Mouse (Mus musculus) cerebellum, postnatal 10 days (tissue): ENCODE data around the gene Nnmt.

Source experiments
- DNase-seq, 2 experiments: peaks; one replicate each; pipeline ENCODE4 v3.0.0; 2021; ENCODE audit warnings: mixed read lengths in 2 of 2

Nnmt gene

DNA sequence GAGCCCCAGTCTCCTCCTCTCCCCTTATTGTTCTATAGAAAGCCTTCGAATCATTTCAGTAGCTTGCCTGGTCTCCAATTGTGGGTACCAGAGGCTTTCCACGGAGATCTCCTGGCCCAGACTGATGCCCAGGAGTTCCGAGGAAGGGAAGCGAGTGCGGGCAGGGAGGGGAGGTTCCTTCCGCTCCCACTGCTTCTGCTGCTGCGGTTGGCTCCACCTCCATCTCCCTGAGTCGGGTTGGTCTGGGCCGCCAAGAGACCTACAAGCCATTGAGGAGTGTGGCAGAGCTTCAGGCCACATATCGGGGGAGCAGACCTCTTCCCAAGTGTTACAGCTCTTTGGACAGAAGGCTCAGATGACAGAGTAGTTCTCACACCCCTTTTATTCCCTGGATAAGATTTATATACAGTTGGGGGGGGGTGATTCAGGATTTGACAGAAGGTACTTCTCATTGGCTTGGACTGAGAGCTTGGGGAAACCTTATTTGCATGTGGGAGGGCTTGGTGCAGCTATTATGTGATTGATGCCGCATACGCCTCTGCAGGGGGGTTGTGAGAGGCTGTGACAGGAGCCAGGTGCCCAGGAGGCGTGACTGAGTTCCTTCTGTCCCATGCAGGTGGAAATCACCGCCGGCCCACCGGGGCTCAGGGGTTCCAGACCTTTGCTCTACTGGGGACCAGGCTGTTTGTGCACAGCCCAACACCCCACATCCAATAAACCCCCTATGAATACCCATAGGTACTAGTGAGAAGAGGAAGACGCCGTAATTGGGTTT, 30.8 kb upstream of the Nnmt start:
- no peak for DNase-seq

DNA sequence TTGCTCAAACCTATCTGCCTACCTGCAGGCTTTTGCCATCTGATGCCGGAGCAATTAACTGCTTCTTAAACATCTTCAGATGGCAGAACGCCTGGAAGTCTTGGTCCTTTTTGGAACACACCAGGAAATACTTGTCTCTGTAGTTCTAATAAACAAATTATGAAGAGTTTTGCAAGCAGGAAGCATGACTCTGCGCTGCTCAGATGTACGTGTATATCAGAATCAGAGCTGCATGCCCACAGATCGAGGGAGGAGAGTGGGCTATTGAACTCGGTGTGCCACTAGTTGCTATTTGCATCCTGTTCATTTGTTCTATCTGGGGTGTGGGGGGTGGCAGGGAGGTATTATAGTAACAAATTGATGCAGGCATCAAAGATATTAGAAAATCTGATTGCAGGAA, 28.2 kb upstream of the Nnmt start:
- DNase-seq = no peak

DNA sequence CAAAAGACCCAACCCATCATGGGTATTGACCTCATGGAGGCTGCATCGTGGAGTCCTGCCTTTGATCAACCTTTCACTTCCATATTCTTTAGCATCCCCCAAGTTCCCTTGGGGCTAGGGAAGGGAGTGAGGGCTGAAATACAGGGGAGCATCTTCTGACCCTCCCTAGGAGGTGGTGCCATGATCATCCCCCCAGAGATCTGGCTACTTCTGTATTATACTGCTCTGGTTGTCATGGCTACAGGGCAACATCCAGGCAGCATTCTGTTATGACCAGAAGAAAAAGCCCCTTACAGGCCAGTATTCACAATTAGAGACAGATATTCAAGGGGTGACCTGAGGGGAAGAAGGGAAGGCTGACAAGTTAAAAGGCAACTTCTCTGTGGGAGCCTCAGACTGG, 14.3 kb upstream of the Nnmt start:
- no peak for DNase-seq

DNA sequence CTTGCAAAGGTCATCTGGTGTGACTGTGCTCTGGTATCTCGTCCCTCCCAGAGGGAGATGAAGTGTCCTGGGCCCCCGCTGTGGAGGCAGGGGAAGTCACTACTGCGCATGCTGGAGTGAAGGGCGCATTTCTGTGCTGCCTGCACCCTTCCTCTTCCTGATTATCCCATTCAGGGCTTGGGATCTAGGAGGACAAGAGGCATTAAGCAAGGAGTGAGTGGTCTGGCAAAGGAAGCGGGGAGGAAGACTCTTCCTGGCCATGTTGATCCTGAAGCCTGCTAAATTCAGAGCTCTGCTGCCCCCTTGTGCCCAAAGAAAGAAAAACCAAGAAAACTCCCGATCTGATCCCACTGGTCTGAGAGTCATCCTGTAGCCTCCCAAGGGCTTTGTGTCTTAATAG, 13.6 kb upstream of the Nnmt start:
- DNase-seq = peak; percentile 87 to 88

DNA sequence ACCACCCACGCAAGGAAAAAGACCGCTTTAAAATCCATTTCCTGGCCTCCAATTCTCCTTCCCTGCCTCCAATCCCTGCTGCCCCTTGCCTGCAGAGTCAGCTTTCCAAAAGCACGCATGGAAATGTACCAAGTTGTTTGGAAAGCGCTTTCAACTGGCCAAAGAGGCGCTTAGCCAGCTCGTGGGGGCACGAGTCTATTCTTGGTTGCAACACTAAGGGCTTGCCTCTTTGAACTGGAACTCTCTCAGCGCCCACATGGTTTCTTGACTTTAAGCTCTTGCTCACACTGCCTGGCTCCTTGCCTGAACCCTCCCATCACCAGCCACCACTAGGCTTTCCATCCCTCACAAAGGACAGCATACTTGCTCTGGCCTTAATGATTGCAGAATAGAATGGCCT, 13.2 kb upstream of the Nnmt start:
- DNase-seq = peak; percentile 67 to 77

DNA sequence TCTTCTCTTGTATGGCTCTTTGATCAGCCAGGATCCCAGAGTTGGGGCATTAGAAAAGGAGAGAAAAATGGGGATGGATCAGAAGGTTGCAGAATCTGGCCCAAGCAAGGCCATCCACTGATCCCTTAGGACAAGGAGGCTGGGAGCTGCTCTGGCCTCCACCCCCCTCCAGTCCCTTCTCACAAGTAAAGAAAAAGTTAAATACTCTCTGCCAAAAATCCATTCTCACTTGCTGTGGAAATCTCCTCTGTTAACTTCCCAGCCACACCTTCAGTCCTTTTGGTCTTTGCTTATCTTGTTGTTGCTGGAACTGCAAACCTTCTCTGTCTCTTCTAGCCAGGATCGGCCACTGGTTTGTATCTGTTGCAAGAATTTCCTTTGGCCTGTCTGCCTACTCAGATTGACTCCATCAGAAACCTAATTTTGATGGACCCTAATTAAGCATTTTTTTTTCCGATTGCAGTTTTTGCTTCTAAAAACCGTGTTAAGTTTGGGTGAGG, 12.6 kb upstream of the Nnmt start:
- no peak for DNase-seq

DNA sequence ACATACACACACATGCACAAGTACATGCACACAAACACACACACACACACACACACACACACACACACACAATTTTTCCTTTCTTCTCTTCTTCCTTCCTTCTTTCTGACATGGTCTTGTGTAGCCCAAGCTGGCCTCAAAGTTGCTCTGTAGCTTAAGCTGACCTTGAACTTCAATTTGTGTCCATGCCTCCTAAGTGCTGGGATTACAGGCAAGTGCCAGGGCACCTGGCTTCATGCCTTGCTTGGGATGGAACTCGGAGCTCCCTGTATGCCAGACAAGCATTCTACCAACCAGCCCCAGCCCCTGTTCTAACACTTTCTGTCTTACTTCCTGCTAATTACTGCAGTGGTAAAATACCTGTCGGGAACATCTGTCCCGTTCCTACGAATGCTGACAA, 8.3 kb upstream of the Nnmt start:
- peak in 1 of 2 experiments; percentile 26 for DNase-seq

DNA sequence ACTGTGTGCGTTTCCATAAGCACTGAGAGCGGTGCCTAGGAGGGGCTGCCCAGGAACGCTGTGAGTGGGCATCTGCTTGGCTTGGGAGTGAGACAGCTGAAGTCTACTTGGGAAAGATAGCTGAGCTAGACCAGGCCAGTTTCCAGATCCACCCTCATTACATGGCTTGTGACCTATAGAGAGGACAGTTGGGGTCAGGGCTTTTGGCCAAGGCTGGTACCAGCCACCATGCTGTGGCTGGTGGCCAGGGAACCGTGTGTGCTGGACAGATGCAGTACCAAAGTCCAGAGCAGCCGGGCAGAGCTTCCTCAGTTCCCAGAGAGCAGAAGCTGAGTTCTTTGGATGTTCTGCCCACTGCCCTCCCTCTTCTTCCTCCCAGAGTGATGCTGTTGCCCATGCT, 7.6 kb upstream of the Nnmt start:
- peak in 1 of 2 experiments; percentile 18 for DNase-seq

DNA sequence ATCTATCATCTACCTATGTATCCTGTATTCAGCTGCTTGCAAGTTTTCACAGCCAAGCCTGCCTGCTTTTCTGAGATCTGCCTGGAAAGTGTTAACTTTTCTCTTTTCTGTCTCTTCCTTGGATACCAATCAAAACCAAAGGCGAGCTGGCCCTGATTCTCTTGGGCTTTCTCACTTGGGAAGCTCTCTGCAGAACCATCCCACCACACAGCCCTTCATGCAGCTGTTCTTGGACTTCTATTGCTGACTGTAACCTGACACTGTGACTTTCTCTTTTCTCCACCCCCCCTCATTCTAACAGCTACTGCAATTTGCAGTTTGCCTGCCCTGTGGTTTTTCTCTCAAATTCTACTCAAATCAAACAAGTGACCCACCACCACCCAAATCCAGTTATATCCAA, 6.1 kb upstream of the Nnmt start:
- no peak for DNase-seq

DNA sequence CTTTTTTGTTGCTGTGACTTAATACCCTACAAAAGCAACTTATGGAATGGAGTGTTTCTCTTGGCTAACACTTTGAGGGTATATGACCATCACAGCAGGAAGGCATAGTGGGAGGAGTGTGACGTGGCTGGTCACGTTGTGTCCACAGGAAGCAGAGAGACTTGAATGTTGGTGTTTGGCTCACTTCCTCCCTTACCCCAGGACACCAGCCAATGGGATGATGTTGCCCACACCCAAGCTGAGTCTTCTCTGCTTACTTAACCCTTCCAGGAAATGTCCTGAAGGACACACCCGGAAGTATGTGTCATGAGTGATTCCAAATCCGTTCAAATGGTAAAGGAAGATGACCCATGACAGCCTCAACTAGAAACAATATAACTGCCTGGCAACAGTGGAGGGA, 4.8 kb upstream of the Nnmt start:
- no peak for DNase-seq

DNA sequence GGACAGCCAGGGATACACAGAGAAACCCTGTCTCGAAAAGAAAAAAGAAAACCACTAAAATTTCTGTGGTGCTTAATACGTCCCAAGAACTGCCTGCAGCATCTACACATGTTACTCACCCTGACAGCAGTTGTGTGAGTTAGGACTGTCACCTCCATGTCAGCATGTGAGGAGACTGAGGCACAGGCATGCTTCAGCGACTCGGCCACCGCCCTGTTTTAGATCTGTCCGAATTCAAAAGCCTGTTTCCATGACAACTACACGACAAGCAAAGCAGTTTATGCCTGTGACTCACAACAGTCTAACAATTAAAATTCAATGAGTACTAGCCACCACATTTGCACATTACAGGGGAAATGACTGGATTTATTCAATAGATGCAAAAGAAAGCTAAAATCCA, 2.5 kb upstream of the Nnmt start:
- no peak for DNase-seq

DNA sequence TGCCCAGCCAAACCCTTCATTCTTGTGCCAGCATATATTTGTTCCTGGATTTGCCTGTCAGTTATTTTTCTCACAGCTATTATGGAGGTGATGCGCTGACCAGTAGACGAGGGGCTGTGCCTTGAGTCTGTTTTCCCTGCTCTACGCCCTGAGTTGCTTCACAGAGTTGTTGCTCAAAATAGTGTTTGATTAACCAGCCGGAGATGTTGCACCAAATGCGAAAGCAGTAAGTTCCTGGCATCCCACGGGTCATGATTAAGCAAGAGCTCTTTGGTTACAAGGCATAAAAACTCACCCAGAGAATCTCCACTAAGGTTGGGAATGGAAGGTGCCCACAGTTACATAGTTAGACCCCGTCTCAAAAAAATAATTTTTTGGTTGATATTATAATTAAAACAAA, 1.2 kb upstream of the Nnmt start:
- DNase-seq = no peak

DNA sequence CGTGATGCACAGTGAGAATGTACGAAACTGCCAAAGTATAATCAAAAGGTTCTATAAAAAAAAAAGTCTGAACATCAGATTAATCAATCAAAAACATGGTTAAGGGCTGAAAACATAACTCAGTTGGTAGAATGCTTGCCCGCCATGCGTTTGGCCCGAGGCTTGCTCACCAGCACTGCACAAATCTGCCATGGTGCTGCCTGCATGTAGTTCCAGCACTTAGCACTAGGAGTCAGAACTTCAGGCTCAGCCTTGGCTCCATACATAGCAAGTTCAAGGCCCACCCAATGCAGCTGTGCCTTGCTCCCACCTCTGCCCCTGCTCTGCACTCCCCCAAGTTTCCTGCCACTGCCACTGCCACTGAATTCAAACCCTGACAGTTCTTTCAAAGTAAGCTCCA, 744 bp upstream of the Nnmt start:
- DNase-seq = no peak

DNA sequence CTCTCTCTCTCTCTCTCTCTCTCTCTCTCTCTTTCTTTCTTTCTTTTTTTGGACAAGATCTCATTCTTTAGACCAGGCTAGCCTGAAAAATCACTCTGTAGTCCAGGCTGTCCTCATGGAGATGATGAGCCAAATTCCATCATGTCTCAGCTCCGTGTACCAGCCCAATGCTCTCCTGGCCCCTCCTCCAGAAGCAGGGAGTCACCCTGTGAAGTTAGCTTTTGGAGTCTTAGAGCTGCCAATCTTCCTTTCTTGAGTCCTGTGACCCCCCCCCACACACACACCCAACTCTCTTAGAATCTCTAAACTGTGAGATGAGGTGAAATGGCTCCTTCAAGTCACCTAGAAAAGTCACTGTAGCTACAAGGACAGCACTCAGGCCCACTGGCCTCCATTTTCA, 727 bp downstream of the Nnmt start:
- no peak for DNase-seq

DNA sequence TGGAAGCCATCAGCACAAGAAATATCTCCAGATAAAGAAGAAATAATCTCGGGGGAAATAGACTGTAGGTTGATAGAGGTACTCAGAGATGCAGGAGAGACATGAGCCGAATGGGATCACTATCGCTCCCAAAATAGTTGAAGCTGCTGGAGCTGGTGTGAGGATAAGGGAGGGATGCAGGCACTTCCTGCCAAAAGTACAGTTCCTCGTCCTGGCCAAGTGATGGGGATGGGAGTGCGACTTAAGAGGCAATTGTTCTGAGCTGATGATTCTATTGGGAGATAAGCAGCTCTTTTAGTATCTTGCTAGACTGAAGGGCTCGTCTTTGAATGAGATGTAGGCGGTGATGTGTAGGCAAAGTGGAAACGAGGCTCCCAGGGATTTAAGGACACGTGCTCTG, 4.1 kb downstream of the Nnmt start:
- DNase-seq = no peak

DNA sequence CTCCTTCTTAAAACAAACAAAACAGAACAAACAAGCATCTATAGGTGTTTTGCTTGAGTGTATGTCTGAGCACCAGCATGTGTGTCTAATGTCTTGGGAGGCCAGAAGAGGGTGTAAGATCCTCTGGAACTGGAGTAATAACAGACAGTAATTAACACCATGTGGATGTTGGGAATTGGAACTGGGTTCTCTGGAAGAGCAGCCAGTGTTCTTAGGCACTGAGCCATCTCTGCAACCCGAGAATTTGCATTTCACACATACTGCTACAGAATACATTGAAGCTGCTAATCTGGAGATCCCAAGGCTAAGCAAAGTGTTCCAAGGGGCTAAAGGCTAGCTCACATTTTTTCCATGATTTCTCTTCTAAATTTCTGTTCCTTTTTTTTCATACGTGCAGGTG, 4.9 kb downstream of the Nnmt start:
- peak in 1 of 2 experiments; percentile 14 for DNase-seq

DNA sequence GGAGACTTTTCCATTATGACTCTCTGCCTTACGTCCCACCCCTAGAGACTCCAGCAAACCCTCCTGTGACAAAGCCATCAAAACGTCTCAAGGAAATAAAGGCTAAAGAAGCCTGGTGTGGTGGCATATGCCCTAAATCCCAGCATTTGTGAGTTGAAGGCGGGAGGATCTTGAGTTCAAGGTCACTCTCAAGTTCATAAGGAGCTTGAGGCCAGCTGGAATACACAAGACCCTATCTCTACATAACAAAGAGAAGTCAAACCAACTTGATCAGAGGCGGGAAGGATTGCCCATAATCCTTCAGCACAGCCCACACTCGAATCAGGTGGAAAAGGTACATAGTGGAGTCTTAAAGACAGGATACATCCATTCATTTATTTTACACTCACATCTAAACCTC, 7.5 kb downstream of the Nnmt start:
- no peak for DNase-seq

DNA sequence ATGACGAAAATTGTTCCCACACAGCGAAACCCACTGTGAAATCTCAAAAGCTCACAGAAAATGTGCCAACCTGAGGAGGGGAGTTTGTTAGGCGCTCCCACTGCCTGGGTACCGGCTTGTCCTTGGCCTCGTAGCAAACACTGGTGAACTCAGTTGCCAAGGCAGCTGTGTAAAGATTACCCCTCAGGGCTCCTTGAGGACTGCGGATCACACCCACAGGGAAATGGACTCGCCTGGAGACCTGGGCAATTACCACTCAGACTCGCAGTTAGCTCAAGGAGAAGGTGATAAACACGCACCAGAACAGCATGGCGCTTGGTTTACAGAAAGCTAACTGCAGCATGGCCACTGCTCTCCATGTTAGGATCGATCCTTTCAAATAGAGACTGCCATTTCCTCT, 8.0 kb downstream of the Nnmt start:
- DNase-seq = no peak

DNA sequence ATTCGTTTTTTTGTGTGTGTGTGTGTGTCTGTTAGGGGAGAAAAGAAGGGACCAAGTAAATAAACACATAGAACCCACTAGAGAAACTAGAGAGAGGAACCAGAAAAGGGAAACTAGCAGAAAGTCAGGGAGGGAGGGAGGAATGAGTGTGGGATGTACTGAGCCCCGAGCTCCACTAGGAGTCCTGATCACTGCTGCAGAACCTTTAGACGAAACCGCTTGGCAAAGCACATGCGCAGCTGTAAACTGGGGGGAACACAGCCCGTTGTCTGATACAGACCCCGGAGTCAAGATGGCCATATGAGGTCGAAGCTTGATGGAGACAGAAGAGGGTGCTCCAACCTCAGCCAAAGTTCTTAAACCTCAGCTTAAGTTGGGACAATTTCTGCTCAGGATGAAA, 11.0 kb downstream of the Nnmt start:
- no peak for DNase-seq

DNA sequence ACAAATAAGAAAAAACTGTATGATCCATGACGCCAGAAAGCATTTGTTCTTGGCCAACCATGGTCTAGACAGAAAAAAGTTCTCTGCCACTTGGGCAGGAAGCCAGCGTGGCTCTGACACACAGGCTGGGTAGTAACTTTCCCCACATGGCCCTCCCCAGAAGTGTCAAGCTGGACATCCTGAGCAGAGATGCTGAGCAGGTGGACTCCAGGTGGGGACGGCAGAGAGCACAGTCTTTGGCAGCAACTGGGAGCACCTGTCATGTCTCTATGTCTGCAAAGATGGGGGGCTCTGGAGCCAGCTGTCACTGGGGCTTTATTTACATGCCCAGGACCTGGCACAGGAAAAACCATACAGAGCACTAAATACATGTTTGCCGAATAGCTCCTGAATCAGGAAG, 14.3 kb downstream of the Nnmt start:
- peak; percentile 46 to 54 for DNase-seq

DNA sequence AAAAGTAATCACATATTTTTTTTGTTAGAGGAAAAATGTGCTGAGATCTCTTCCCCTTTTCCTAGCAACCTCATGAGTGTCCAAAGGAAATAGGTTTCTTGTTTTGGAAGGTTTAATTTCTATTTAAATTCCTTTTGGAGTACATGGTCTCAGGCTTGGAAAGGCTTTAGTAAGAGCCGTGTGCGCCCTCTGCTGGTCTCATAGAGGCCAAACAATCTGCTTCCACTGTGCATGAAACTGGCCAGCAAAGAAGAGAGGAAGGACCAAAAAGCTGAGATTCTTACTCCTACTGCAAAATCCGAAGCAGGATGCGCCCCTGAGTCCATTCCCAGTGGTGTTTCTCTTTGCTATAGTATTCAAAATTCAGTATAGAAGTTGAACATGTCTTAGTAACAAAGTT, 18.6 kb downstream of the Nnmt start:
- peak; percentile 80 to 83 for DNase-seq

DNA sequence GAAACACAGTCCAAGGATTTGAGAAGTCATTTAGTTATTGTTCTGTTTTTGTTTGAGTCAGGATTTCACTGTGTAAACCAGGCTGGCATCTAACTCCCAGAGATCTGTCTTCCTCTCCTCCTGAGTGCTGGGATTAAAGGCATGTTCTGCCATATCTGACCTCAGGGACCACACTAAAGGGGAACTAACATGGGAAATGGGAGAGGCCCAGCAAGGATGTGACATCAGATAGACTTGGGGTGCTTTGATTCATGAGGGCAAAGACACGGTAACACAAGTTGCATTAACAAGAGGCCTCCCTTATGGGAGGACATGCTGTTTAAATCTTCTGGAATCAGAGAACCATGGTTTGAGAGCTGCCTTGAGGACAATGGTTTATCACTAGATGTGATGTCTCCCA, 24.1 kb downstream of the Nnmt start:
- no peak for DNase-seq

DNA sequence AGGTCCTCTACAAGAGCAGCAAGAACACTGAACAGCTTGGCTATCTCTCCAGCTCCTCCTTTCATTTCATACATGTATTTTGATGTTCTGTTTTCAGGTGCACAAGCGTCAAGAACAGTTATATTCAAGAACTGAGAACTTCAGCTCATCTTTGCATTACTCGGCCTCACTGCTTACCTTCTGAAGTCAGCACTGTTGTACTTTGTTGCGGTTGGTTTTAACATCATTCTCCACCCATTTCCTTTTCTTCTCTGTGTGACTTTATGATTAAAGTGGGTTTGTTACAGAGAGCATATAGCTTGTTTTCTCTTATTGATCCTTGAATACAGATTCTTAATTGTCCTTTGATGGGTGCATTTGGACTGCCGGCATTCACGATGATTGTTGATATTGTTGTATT, 42.6 kb downstream of the Nnmt start:
- no peak for DNase-seq

DNA sequence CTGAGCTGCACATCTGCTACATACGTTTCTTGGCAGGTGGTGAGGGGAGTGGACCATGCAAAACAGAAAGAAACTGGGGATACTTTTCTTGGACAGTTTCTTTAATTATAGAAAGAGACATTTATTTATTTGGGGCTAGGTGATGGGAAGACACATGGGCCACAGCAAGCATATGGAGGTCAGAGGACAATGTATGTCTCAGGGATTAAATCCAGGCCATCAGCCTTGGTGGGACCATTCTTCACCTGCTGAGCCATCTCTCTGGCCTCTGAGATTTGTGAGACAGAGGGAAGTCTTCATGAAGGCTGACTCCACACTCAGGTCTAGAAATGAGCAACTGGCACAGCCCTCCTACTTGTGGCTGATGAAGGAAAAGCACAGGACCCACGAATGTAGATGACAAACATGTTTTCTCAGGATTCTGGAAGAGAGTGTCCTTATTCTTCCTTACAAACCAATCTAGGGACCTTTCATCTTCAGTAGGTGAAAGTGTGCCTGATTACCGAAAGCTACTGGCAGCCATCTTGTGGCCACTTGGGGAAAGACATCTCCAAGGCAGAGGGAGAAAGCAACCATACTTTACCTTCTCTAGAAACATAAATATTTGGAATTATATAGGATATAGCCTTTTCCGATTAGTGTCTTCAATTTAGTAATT, 45.3 kb downstream of the Nnmt start:
- DNase-seq = peak; percentile 73 to 76

DNA sequence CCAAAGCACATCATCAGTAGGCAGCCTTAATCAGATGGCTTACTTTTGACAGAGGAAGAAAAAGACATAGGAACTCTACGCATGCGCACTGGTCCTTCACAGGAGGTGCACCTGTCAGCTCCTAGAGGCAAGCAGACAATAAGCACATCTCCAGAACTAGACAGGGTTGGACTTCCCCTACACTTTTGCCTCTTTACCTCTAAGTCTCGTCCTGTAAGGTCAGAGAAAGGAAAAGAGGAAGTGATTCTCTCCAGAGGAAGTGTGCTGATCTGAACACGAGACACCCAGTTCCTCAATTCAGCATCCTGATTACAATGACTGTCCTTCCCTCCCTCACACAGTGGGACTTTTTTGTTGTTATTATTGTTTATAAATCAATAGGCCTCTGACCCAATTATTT, 46.3 kb downstream of the Nnmt start:
- DNase-seq = no peak
